Mouse (Mus musculus) mature B cell (primary cell): Measurements from ENCODE around the gene Pi4k2a.

Source experiments
- in situ Hi-C: fragments of 300-500 bp; cut with MboI; formaldehyde crosslinking; loops from 2 replicates; pipeline ENCODE4 v1.14.3; 2019

Gene Pi4k2a

GRCm38 (mm10) chr19:42135070-42135469 is 44.8 kb downstream of the Pi4k2a start:
- in situ Hi-C loops: no loop called here

GRCm38 (mm10) chr19:42136126-42136525 is 45.9 kb downstream of the Pi4k2a start:
- in situ Hi-C loops: no loop called here

- in situ Hi-C loops: no loop called here
These were observed 47.0 kb downstream of the Pi4k2a start for GRCm38 (mm10) chr19:42137167-42137672.

GRCm38 (mm10) chr19:42138517-42139285 is 48.4 kb downstream of the Pi4k2a start:
- in situ Hi-C loops: no loop called here

GRCm38 (mm10) chr19:42139724-42140517 is 49.7 kb downstream of the Pi4k2a start:
- in situ Hi-C loops: no loop called here

- in situ Hi-C loops: no loop called here
These were observed 51.7 kb downstream of the Pi4k2a start for GRCm38 (mm10) chr19:42141998-42142397.

GRCm38 (mm10) chr19:42142757-42143156 is 52.5 kb downstream of the Pi4k2a start:
- in situ Hi-C loops: no loop called here

- in situ Hi-C loops: no loop called here
These were observed 53.8 kb downstream of the Pi4k2a start for GRCm38 (mm10) chr19:42144067-42144466.

- in situ Hi-C loops: no loop called here
These were observed 54.4 kb downstream of the Pi4k2a start for GRCm38 (mm10) chr19:42144541-42145167.

- in situ Hi-C loops: no loop called here
These were observed 54.9 kb downstream of the Pi4k2a start for GRCm38 (mm10) chr19:42145210-42145609.

- in situ Hi-C loops: no loop called here
These were observed 55.5 kb downstream of the Pi4k2a start for GRCm38 (mm10) chr19:42145731-42146130.

GRCm38 (mm10) chr19:42146276-42147010 is 56.2 kb downstream of the Pi4k2a start:
- in situ Hi-C loops: no loop called here

- in situ Hi-C loops: no loop called here
These were observed 57.0 kb downstream of the Pi4k2a start, which contains the start of gene Marveld1 for GRCm38 (mm10) chr19:42147170-42147768. Marveld1 (plus strand) TSS chr19:42147400.

GRCm38 (mm10) chr19:42147769-42148568 is 57.7 kb downstream of the Pi4k2a start:
- in situ Hi-C loops: no loop called here

- in situ Hi-C loops: no loop called here
These were observed 58.2 kb downstream of the Pi4k2a start for GRCm38 (mm10) chr19:42148569-42148860.

GRCm38 (mm10) chr19:42151990-42152389 is 61.7 kb downstream of the Pi4k2a start:
- in situ Hi-C loops: no loop called here

- in situ Hi-C loops: no loop called here
These were observed 67.4 kb downstream of the Pi4k2a start for GRCm38 (mm10) chr19:42157493-42158237.

GRCm38 (mm10) chr19:42158246-42159017 is 68.2 kb downstream of the Pi4k2a start:
- in situ Hi-C loops: no loop called here

GRCm38 (mm10) chr19:42163764-42164163 is 73.5 kb downstream of the Pi4k2a start, which contains the start of gene Zfyve27:
Zfyve27 (plus strand) TSS chr19:42163951.
- in situ Hi-C loops: no loop called here
